Mouse (Mus musculus): ENCODE results near the gene Esp36.

DNA sequence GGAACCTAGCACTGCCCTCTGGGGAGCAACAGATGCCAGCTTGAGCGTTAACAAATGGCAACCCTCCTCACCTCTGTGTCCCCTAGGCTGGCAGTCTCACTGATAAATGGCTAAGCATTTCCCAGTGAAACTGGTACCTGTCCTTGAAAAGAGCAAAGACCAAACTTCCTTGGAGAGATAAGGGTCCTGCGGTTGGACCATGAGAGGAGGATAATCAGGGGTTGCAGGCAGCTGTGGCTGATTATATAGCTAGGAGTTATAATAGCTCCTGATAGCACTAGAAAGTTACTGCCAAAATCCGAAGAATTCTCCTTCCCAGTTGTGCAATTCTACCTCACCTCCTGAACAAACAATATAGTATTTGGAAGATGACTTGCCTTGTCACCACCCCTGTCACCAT lies 13.8 kb downstream of the Esp36 start:
- TF ChIP-seq CTCF (IDR thresholded peaks at IDR 0.05; ENCODE audit: extremely low read depth, insufficient read depth, low read length) (no peak), POLR2A (IDR thresholded peaks at IDR 0.05; ENCODE audit: extremely low read depth, insufficient read depth, low read length) (no peak)

Data from cortical plate, adult 2 months (tissue).